Mouse (Mus musculus) limb, embryonic 14.5 days (tissue): ENCODE data around the gene Erbb4. TPM values are rescaled to one million over a fixed set of nuclear protein-coding genes. Genes with fewer than 3 reads are reported as not detected.
A peak's percentile ranks its signal among the peaks of the same experiment; 100 is the strongest.

Source experiments
- ATAC-seq: fragments of 200-750 bp; cut with Nextera tagmentation; 2 replicates; pipeline ENCODE4 v1.8.0; 2017; ENCODE audit warnings: low read depth, moderate number of reproducible peaks, moderate TSS enrichment; ENCODE audit not compliant: low FRiP score
- DNase-seq: peaks from one replicate; pipeline ENCODE4 v3.0.0-alpha.2; 2015; ENCODE audit warnings: low spot score
- H3K27ac ChIP-seq: fragments of 300-500 bp; sonication (generic); replicated peaks from 2 replicates; pipeline ENCODE4 v1.5.1; 2014; ENCODE audit warnings: low read depth, mild to moderate bottlenecking, low read length, moderate library complexity, mixed read lengths
- H3K27me3 ChIP-seq: fragments of 300-500 bp; sonication (generic); 2 replicates; pipeline ENCODE4 v1.6.1; 2014; ENCODE audit warnings: low read length, mixed read lengths; ENCODE audit not compliant: control insufficient read depth, insufficient read depth
- H3K36me3 ChIP-seq: fragments of 300-500 bp; sonication (generic); 2 replicates; pipeline ENCODE4 v1.6.1; 2014; ENCODE audit warnings: mild to moderate bottlenecking, low read length, moderate library complexity, mixed read lengths; ENCODE audit not compliant: control insufficient read depth, insufficient read depth
- H3K4me1 ChIP-seq: fragments of 300-500 bp; sonication (generic); 2 replicates; pipeline ENCODE4 v1.6.1; 2014; ENCODE audit warnings: antibody characterized with exemption, low read length, mixed read lengths; ENCODE audit not compliant: control insufficient read depth, insufficient read depth
- H3K4me2 ChIP-seq: fragments of 300-500 bp; sonication (generic); replicated peaks from 2 replicates; pipeline ENCODE4 v1.6.1; 2014; ENCODE audit warnings: low read depth, mild to moderate bottlenecking, low read length, moderate library complexity; ENCODE audit not compliant: severe bottlenecking
- H3K4me3 ChIP-seq: fragments of 300-500 bp; sonication (generic); replicated peaks from 2 replicates; pipeline ENCODE4 v1.5.1; 2014; ENCODE audit warnings: low read length
- H3K9ac ChIP-seq: fragments of 300-500 bp; sonication (generic); 2 replicates; pipeline ENCODE4 v1.6.1; 2014; ENCODE audit warnings: mild to moderate bottlenecking, low read depth, low read length, moderate library complexity; ENCODE audit not compliant: severe bottlenecking
- H3K9me3 ChIP-seq: fragments of 300-500 bp; sonication (generic); 2 replicates; pipeline ENCODE4 v1.6.1; 2016; ENCODE audit warnings: low read length; ENCODE audit not compliant: control insufficient read depth
- POLR2A ChIP-seq: fragments of 200-500 bp; IDR thresholded peaks from 2 replicates; pipeline ENCODE4 v1.8.0; 2012; ENCODE audit warnings: inconsistent platforms, mild to moderate bottlenecking, moderate library complexity, borderline replicate concordance; ENCODE audit not compliant: insufficient read depth, insufficient read length; ENCODE audit errors: extremely low read depth
- WGBS: fragments of 180-500 bp; shearing (Covaris S2); extraction: QIAGEN DNeasy Blood & Tissue Kit; methylation state at CpG from one replicate; pipeline ENCODE4 v1.1.7; 2014; 5-methylcytosine and 5-hydroxymethylcytosine counted together
- polyA plus RNA-seq, 2 experiments: library from polyadenylated mRNA; depleted of rRNA in 1 of 2; stranded (reverse) in 1 of 2; unstranded in 1 of 2; fragments of >200 nt; fragmentation: Nextera tagmentation in 1 of 2; extraction: Ambion mirVana in 1 of 2; gene quantifications; 2 replicates each; pipeline versions ENCODE4 v1.2.1 to v1.2.3; 2012 to 2014

Erbb4 gene
- polyA plus RNA-seq, 2 experiments = 0.68 to 2.0 TPM

- Histone ChIP-seq H3K36me3 (no peaks in the 10 kb centered on the region), H3K9me3 (no peaks in the 10 kb centered on the region), H3K27ac (no peak overlapping the region), H3K4me1 (no peaks in the 10 kb centered on the region), H3K27me3 (no peaks in the 10 kb centered on the region), H3K4me2 (no peak overlapping the region), H3K9ac (no peak overlapping the region), H3K4me3 (no peak overlapping the region)
- DNase-seq = no peak
- ATAC-seq = no peak
- no peak for TF ChIP-seq POLR2A
- WGBS = 78% methylated on average over 7 of the region's 7 CpGs
Measured at GRCm38 (mm10) chr1:68120364-68120763, 987.5 kb downstream of the Erbb4 start.

GRCm38 (mm10) chr1:68115721-68116120 lies 992.1 kb downstream of the Erbb4 start:
- DNase-seq = no peak
- no peak overlapping the region for H3K27ac ChIP-seq
- no peaks in the 10 kb centered on the region for H3K27me3 ChIP-seq
- no peaks in the 10 kb centered on the region for H3K36me3 ChIP-seq
- no peak for TF ChIP-seq POLR2A
- H3K9me3 ChIP-seq = no peaks in the 10 kb centered on the region
- no peak overlapping the region for H3K4me2 ChIP-seq
- no peak for ATAC-seq
- no peak overlapping the region for H3K9ac ChIP-seq
- 64% methylated on average over 5 of the region's 5 CpGs for WGBS
- H3K4me3 ChIP-seq = no peak overlapping the region
- no peaks in the 10 kb centered on the region for H3K4me1 ChIP-seq

GRCm38 (mm10) chr1:68106543-68106860 lies 1001.4 kb downstream of the Erbb4 start:
- Histone ChIP-seq H3K4me1 (0 out of 2 replicates have a peak, but pooled peaks cover 2% of the 10 kb centered on the region), H3K27ac (no peak overlapping the region), H3K9me3 (no peaks in the 10 kb centered on the region), H3K36me3 (no peaks in the 10 kb centered on the region), H3K27me3 (no peaks in the 10 kb centered on the region), H3K4me2 (no peak overlapping the region), H3K9ac (no peak overlapping the region), H3K4me3 (no peak overlapping the region)
- DNase-seq = peak; percentile 27
- ATAC-seq = no peak
- no peak for TF ChIP-seq POLR2A
- WGBS = 59% methylated on average over 3 of the region's 3 CpGs

GRCm38 (mm10) chr1:68105834-68106542 lies 1001.9 kb downstream of the Erbb4 start:
- no peaks in the 10 kb centered on the region for H3K27me3 ChIP-seq
- WGBS = 43% methylated on average over 7 of the region's 7 CpGs
- no peak overlapping the region for H3K9ac ChIP-seq
- no peak for ATAC-seq
- no peak overlapping the region for H3K27ac ChIP-seq
- no peaks in the 10 kb centered on the region for H3K36me3 ChIP-seq
- 0 out of 2 replicates have a peak, but pooled peaks cover 2% of the 10 kb centered on the region for H3K4me1 ChIP-seq
- no peak overlapping the region for H3K4me2 ChIP-seq
- TF ChIP-seq POLR2A = no peak
- no peak for DNase-seq
- no peak overlapping the region for H3K4me3 ChIP-seq
- no peaks in the 10 kb centered on the region for H3K9me3 ChIP-seq

GRCm38 (mm10) chr1:68089623-68090022 lies 1018.2 kb downstream of the Erbb4 start:
- Histone ChIP-seq H3K4me1 (no peaks in the 10 kb centered on the region), H3K27ac (no peak overlapping the region), H3K27me3 (no peaks in the 10 kb centered on the region), H3K36me3 (no peaks in the 10 kb centered on the region), H3K4me2 (no peak overlapping the region), H3K4me3 (no peak overlapping the region), H3K9ac (no peak overlapping the region), H3K9me3 (no peaks in the 10 kb centered on the region)
- no peak for ATAC-seq
- no peak for DNase-seq
- TF ChIP-seq POLR2A = no peak
- WGBS = 86% methylated on average over 1 of the region's 1 CpGs

- Histone ChIP-seq H3K27ac (no peak overlapping the region), H3K4me2 (no peak overlapping the region), H3K4me3 (no peak overlapping the region), H3K4me1 (0 out of 2 replicates have a peak, but pooled peaks cover 5% of the 10 kb centered on the region), H3K27me3 (no peaks in the 10 kb centered on the region), H3K9ac (no peak overlapping the region), H3K36me3 (no peaks in the 10 kb centered on the region), H3K9me3 (no peaks in the 10 kb centered on the region)
- TF ChIP-seq POLR2A = no peak
- WGBS = 46% methylated on average over 4 of the region's 4 CpGs
- DNase-seq (no peak), ATAC-seq (peak; percentile 47)
Measured at GRCm38 (mm10) chr1:68056494-68056893, 1051.4 kb downstream of the Erbb4 start.
